Mouse (Mus musculus) cerebellum, adult 2 months (tissue): ENCODE data around the gene Hist1h3f. TPM values are rescaled to one million over a fixed set of nuclear protein-coding genes. Genes with fewer than 3 reads are reported as not detected.

Experiments
- DNase-seq, 2 experiments: peaks; one replicate each; pipeline ENCODE4 v3.0.0; 2021
- H3K27ac ChIP-seq: fragments of 200-500 bp; 2 replicates; pipeline ENCODE4 v1.5.1; 2012; ENCODE audit warnings: low read length, control low read depth, inconsistent platforms; ENCODE audit not compliant: insufficient read depth
- H3K27me3 ChIP-seq: fragments of 200-500 bp; 2 replicates; pipeline ENCODE4 v1.6.1; 2012; ENCODE audit warnings: inconsistent platforms, mild to moderate bottlenecking, low read length, moderate library complexity; ENCODE audit not compliant: control insufficient read depth, insufficient read depth
- H3K4me1 ChIP-seq: fragments of 200-500 bp; 2 replicates; pipeline ENCODE4 v1.6.1; 2011; ENCODE audit warnings: low read length; ENCODE audit not compliant: control insufficient read depth, insufficient read depth
- H3K4me3 ChIP-seq: fragments of 200-500 bp; replicated peaks from 2 replicates; pipeline ENCODE3; 2011; ENCODE audit warnings: mild to moderate bottlenecking, low read depth, low read length, control low read depth; ENCODE audit not compliant: insufficient read depth
- CTCF ChIP-seq: fragments of 200-500 bp; IDR thresholded peaks from 2 replicates; pipeline ENCODE4 v1.5.1; 2011; ENCODE audit warnings: low read depth, mild to moderate bottlenecking, control low read depth, low read length, moderate library complexity, borderline replicate concordance; ENCODE audit not compliant: insufficient read depth
- POLR2A ChIP-seq: fragments of 200-500 bp; IDR thresholded peaks from 2 replicates; pipeline ENCODE4 v1.6.1; 2011; ENCODE audit warnings: low read length, control low read depth, borderline replicate concordance; ENCODE audit not compliant: insufficient read depth
- WGBS: fragments of 180-500 bp; shearing (Covaris S2); methylation state at CpG from one replicate; pipeline ENCODE4 v1.1.7; 2018; 5-methylcytosine and 5-hydroxymethylcytosine counted together
- polyA plus RNA-seq: library from polyadenylated mRNA; depleted of rRNA; stranded (reverse); fragments of >200 nt; gene quantifications from 2 replicates; pipeline ENCODE4 v1.2.3, GENCODE M21; 2012; rRNA removed

The Hist1h3f gene
- polyA plus RNA-seq, 1 experiment, result 0.33 TPM

GRCm38 (mm10) chr13:23592614-23593013 is 48.8 kb downstream of the Hist1h3f start:
- H3K4me1 ChIP-seq, result peaks cover 2% of the 10 kb centered on the region; the same call in 1 of the 2 replicates
- no peak overlapping the region for H3K4me3 ChIP-seq
- H3K27me3 ChIP-seq, result no peaks in the 10 kb centered on the region
- peak; percentile 69 to 79 for DNase-seq
- H3K27ac ChIP-seq, result no peak overlapping the region
- WGBS, result 13% methylated on average over 7 of the region's 7 CpGs
- TF ChIP-seq POLR2A, result no peak
- no peak for TF ChIP-seq CTCF

GRCm38 (mm10) chr13:23593051-23593770 is 49.4 kb downstream of the Hist1h3f start:
- TF ChIP-seq CTCF (no peak), POLR2A (no peak)
- Histone ChIP-seq H3K27me3 (no peaks in the 10 kb centered on the region), H3K4me3 (no peak overlapping the region), H3K4me1 (peaks cover 2% of the 10 kb centered on the region; the same call in 1 of the 2 replicates), H3K27ac (no peak overlapping the region)
- WGBS, result 65% methylated on average over 5 of the region's 5 CpGs
- no peak for DNase-seq

Other genes with a start within 250 kb of the Hist1h3f start
- gene Zfp322a, start 174.8 kb upstream of the Hist1h3f start, polyA plus RNA-seq, result 14.6 and 16.0 TPM in 2 replicates
- gene Abt1, start 120.2 kb upstream of the Hist1h3f start, polyA plus RNA-seq, result 9.8 and 10.7 TPM in 2 replicates
- 0.21 and 0.32 TPM in 2 replicates for gene Btn1a1, start 78.2 kb upstream of the Hist1h3f start, polyA plus RNA-seq
- gene Btn2a2, start 55.2 kb upstream of the Hist1h3f start, polyA plus RNA-seq, result 0.20 and 0.21 TPM in 2 replicates
- gene Hist1h4h, start 13.0 kb upstream of the Hist1h3f start, polyA plus RNA-seq, result 33.0 and 35.8 TPM in 2 replicates
- 0.60 and 2.4 TPM in 2 replicates for gene Hist1h2af, start 10.1 kb upstream of the Hist1h3f start, polyA plus RNA-seq
- 0.29 TPM in 1 of 2 replicates, not detected in the other for gene Hist1h3g, start 8.6 kb upstream of the Hist1h3f start, polyA plus RNA-seq
- 0.33 and 0.34 TPM in 2 replicates for gene Hist1h2bh, start 660 bp upstream of the Hist1h3f start, polyA plus RNA-seq
- 4.7 and 7.0 TPM in 2 replicates for gene Hist1h4f, start 7.6 kb downstream of the Hist1h3f start, polyA plus RNA-seq
- gene Hist1h1d, start 9.2 kb downstream of the Hist1h3f start, polyA plus RNA-seq, result 0.05 and 0.14 TPM in 2 replicates
- gene Hist1h3e, start 18.3 kb downstream of the Hist1h3f start, polyA plus RNA-seq, result 1.5 and 3.2 TPM in 2 replicates
- gene Hist1h2ae, start 27.2 kb downstream of the Hist1h3f start, polyA plus RNA-seq, result 0.33 and 0.60 TPM in 2 replicates
- gene Hist1h2bg, start 27.3 kb downstream of the Hist1h3f start, polyA plus RNA-seq, result 7.3 and 9.3 TPM in 2 replicates
- gene Hist1h2bf, start 30.1 kb downstream of the Hist1h3f start, polyA plus RNA-seq, result 0.65 and 0.98 TPM in 2 replicates
- 1.2 and 1.9 TPM in 2 replicates for gene Hist1h2ad, start 30.3 kb downstream of the Hist1h3f start, polyA plus RNA-seq
- gene Hist1h3d, start 31.7 kb downstream of the Hist1h3f start, polyA plus RNA-seq, result 2.0 and 2.8 TPM in 2 replicates
- gene Hist1h4d, start 37.5 kb downstream of the Hist1h3f start, polyA plus RNA-seq, result 5.8 and 8.0 TPM in 2 replicates
- 4.2 and 5.5 TPM in 2 replicates for gene Hist1h2be, start 77.1 kb downstream of the Hist1h3f start, polyA plus RNA-seq
- gene Hist1h1e, start 78.5 kb downstream of the Hist1h3f start, polyA plus RNA-seq, result 4.1 and 6.1 TPM in 2 replicates
- 0.85 and 1.1 TPM in 2 replicates for gene Hist1h2ac, start 139.9 kb downstream of the Hist1h3f start, polyA plus RNA-seq
- gene Hist1h2bc, start 140.1 kb downstream of the Hist1h3f start, polyA plus RNA-seq, result 109 and 119 TPM in 2 replicates
- gene Hist1h1t, start 151.8 kb downstream of the Hist1h3f start, polyA plus RNA-seq, result not detected in 2 replicates
- gene Hist1h4c, start 154.4 kb downstream of the Hist1h3f start, polyA plus RNA-seq, result 5.8 and 9.1 TPM in 2 replicates
- gene Hfe, start 166.8 kb downstream of the Hist1h3f start, polyA plus RNA-seq, result 6.2 and 7.1 TPM in 2 replicates
- 34.6 and 42.8 TPM in 2 replicates for gene Hist1h1c, start 194.8 kb downstream of the Hist1h3f start, polyA plus RNA-seq
- 0.23 and 0.30 TPM in 2 replicates for gene Hist1h3c, start 201.6 kb downstream of the Hist1h3f start, polyA plus RNA-seq
- gene Hist1h2bb, start 202.7 kb downstream of the Hist1h3f start, polyA plus RNA-seq, result 0.56 and 0.97 TPM in 2 replicates
- gene Hist1h2ab, start 207.1 kb downstream of the Hist1h3f start, polyA plus RNA-seq, result 1.1 TPM in 1 of 2 replicates, not detected in the other
- 0.40 TPM in 1 of 2 replicates, not detected in the other for gene Hist1h3b, start 208.2 kb downstream of the Hist1h3f start, polyA plus RNA-seq
- gene Hist1h4b, start 213.0 kb downstream of the Hist1h3f start, polyA plus RNA-seq, result 4.8 and 5.4 TPM in 2 replicates
- gene Hist1h4a, start 217.2 kb downstream of the Hist1h3f start, polyA plus RNA-seq, result 3.5 and 4.7 TPM in 2 replicates
- gene Hist1h3a, start 218.3 kb downstream of the Hist1h3f start, polyA plus RNA-seq, result 0.43 and 1.2 TPM in 2 replicates
- 0.52 TPM in 1 of 2 replicates, not detected in the other for gene Hist1h1a, start 219.6 kb downstream of the Hist1h3f start, polyA plus RNA-seq
- 0.08 and 0.10 TPM in 2 replicates for gene Trim38, start 225.9 kb downstream of the Hist1h3f start, polyA plus RNA-seq